Mouse (Mus musculus): ENCODE results near the gene 4930524B15Rik.
"Not testable (repeated sequence)": the region's sequence is repeated elsewhere in the genome, so short reads cannot be mapped to it uniquely, and the experiment has no call there.

Gene 4930524B15Rik

DNA sequence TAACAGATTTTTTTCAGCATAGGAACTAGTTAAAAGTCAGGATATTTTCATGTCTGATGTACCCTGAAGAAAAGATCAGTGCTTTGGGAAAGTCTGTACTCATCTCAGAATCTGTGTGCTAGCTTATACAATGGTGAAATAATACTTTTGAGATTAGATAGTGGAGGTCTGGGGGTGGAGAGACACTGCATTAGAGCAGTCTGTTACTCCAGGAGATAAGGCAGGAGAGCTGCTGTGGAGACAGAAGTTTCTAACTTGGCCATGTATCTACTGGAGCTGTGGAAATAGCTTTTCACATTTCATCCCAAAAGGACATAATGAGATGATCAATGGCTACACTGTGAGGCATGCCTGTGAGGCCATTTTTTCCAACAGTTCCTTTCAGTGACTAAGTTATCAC lies 17.9 kb downstream of the 4930524B15Rik start:
- DNase-seq (ENCODE audit: low read depth, low spot score) = no peak

DNA sequence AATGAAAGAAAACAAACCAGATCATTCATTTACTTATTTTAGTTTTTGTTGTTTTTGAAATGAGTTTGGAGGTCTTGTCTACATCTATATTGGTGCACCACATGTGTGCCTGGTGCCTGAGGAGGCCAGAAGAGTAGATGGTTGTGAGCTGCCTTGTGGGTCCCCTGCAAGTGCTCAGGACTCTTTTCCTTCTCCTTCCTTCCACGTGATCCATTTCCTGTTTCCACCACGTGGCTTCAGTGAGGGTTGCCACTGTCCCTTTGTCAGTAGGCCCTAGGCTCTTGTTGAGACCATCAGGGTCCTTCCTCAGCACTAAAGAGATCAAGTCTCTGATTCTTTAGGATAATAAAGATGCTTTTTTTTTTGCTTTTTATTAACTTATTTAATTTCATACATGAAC lies 19.4 kb downstream of the 4930524B15Rik start:
- no peak for DNase-seq (ENCODE audit: low read depth, low spot score)

DNA sequence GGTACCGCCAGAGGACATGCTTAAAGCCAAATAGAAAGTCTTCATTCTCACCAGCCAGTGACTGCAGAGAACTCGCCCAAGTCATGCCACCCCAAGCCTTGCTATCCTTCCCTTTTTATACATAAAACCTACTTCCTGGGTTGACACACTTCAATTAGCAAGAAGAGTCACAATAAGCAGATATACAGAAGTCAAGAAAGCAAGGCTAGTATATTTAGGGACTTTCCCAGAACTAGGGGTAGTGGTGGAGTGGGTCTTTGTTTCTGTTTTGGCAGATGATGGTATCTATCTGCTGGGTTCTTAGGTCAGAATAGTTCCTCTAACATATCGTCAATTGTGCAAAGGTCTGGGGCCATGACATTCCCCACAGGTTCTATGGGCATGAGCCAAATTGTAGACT lies 27.1 kb downstream of the 4930524B15Rik start:
- DNase-seq (ENCODE audit: low read depth, low spot score) = no peak

DNA sequence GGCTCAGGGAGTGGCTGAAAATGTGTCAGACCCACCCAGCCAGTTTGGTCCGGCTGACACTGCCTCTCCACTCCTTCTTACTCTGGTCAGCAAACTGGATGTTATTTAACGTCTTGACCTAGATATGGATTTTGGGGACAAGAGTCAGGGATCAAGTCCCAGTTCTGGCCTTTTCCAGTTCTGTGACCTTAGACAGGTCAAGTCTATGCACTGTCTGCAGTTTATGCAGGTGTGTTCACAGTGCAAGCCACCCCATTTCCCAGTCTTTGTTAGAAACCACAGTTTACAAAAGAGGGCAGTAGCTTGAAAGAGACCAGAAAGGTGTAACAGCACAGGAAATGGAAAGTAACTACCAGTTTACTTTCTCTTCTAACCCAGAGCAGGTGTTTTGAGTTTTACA lies 34.3 kb downstream of the 4930524B15Rik start:
- no peak for DNase-seq (ENCODE audit: low read depth, low spot score)

DNA sequence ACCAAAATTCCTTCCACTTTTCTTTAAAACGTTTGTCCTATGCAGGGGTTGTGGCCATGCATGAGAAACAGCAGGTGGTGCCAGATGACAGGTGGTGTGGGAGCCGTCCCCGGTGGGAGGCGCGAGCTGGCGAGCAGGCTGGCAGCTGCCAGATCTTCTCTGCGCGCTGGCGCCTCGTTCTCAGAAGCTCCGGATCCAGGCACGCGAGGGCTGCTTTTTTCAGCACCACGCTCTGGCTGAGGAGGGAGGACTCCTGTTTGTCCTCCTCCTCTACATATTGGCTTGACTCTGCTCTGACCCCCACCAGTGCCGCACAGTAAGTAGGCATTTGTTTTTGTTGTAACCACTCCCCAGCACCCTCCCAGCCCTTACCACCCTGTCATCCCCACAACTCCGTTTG lies 34.9 kb downstream of the 4930524B15Rik start, which contains the start of gene Nsg2:
TSS of gene Nsg2 (plus strand) at position 183 of the 400 bp plus-strand sequence.
- no peak for DNase-seq (ENCODE audit: low read depth, low spot score)

DNA sequence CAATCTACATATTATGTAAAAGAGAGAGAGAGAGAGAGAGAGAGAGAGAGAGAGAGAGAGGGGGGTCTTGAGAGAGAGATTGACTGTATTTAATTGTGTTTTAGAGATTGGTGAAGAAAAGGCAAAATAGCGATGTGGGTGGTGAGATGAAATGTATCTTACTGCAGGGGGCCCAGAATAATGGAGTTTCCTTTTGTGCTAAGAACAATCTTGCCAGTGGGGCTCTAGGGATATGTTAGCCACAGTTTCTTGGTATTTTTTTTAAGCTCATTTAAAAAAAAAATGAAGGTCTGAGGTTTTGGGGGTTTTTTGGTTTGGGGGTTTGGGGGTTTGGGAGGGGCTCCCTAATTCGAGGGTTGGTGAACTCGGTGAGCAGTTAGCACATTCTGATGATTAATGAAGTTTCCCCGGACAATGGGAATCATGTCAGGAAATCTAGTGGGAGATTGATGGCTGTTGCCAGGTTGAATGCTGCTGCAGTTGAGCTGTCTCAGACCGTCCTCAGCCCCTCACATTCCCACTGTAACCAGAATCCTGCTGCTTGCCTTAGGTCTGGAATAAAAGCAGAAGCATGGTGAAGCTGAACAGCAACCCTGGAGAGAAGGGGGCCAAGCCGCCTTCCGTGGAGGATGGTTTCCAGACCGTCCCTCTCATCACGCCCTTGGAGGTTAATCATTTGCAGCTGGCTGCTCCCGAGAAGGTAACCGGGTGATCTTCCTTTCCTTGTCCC lies 36.0 kb downstream of the 4930524B15Rik start:
- no peak for DNase-seq (ENCODE audit: low read depth, low spot score)

DNA sequence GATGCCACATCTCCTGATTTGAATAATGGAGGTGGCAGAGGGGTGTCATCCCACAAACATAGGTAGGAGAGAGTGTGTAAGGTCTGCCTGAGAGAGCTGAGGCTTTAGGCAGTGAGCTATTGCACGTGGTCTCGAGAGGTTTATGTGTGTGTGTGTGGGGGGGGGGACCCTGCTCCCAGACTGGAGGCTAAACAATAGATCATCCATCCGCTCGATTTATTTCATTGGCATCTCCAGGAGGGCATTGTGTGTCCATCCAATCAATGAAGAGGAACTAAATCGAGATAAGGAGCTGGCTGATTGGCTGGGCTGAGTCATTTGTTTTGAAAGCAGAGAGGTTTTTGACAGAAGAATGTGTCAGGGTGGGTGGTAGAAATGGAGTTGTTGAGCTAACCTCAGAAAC lies 37.3 kb downstream of the 4930524B15Rik start:
- no peak for DNase-seq (ENCODE audit: low read depth, low spot score)

DNA sequence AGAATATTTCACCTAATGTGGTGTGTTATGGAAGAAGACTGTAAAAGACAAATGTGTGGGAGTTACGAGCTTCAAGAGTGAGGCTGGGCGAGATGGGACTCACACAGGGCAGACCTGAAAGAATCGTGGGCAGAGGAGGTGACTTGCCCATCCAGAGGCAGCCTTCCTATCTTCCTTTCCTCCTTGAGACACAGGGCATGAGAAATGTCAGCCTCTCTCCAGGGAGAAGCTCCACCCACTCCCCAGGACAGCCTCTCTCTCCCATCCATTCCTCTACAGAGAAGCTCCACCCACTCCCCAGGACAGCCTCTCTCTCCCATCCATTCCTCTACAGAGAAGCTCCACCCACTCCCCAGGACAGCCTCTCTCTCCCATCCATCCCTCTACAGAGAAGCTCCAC lies 42.7 kb downstream of the 4930524B15Rik start:
- DNase-seq (ENCODE audit: low read depth, low spot score) = not testable (repeated sequence)

DNA sequence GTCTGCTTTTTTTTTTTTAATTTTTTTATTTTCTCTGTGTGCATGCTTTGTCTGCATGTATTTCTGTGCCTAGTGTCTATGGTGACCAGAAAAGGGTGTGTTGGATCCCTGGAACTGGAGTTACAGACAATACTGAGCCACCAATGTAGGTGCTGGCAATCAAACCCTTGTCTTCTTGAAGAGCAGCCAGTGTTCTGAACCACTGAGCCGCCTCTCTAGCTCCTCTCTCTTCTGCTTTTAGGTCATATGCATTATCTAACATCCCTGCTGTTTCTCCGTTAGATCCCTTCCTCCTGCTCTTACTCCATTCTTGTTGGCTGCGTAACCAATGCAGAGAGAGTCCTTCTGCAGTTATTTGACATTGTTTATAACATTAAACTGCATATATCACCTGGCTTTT lies 43.5 kb downstream of the 4930524B15Rik start:
- DNase-seq (ENCODE audit: low read depth, low spot score) = no peak

DNA sequence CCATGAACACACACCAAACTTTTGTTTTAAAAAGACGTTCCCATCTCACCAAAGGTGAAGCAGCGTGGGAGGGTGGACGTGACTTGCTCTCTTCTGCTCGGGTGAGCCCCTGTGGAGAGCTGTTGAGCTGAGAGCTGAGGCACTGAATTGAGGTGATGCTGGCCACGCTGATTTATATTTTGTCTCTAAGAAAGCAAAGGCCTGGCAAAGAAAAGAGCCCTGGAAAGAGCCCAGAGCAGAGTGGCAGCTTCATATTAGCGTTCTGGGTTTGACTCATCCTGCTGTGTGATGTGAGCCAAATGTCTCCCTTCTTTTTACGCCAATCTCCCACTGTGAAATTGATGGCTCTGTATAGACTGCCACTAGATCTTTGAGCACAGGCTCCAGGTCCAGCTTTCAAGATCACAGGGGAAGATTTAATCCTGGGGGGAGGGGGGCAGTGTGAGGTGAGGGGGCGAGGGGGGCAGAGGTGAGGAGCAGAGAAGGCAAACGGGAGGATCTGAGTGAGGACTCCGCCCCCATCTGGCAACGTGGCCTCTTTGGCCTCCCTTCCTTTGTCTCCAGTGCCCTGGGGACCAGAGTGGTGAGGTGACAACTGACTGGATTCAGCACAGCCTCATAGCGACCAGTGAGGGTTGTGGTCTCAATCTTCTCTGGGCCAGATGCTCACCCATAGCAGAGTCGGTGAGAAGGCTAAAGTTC lies 44.7 kb downstream of the 4930524B15Rik start:
- no peak for DNase-seq (ENCODE audit: low read depth, low spot score)

DNA sequence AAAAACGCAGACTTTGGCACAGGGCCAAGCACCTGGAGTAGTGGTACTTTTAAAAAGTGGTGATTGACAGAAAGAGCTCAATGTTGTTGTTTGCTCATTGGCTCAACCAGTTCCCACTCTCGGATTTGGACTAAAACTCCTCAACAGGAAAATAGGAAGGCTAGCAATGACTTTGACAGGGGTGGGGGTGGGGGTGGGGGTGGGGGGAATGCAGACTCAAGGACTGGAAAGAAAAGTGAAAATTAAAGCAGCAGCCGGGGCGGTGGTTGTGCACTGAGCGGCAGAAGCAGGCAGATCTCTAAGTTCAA lies 45.2 kb downstream of the 4930524B15Rik start:
- DNase-seq (ENCODE audit: low read depth, low spot score) = no peak

DNA sequence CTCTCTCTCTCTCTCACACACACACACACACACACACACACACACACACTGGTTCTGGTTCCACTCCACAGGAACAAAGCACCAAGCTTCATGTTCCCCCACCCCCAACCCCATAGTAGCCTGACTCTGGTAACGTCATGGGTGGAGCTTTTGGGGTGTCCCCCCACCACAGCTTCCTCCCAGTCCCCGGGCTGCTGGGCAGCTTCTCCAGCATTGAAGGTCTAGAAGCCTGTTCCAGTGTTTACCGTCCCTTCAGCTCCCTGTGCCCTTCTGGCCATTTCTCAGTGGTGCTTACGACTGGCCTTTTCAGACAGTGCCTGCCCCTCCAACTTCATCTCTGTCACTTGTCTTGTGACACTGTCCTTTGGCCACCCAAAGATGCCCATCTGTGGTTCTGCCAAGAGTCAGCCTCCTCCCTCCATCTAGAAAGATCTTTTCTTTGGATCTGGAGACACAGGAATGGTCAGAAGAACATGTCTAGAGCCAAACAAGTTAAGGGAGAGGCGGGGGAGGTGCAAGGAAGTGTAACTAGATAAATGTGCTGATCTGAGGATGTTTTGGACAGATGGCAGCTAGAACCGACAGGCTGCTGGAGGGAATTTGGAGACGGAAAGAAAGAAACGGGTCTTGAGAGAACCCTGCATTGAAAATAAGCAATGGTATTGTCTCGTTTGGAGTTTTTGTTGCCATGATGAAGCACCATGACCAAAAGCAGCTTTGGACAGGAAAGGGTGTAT lies 46.6 kb downstream of the 4930524B15Rik start:
- no peak for DNase-seq (ENCODE audit: low read depth, low spot score)

DNA sequence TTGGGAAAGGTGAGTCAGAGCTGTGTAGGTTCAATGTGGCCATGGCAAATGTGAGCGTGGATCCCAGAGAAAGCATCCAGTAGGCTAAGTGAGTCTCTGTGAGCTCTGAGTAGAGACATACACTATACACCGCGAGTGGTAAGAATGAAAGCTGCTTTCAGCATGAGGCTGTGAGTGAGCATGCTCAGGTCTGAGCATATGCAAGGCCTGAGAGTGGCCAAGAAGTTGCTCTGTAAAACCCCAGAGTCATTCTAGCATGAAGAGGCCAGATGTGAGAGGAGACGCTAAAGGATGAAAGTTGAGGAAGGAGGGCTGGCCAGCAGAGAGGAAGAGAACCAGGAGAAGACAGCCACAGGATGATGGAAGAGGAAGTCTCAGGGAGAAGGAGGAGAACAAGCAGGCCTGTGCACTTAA lies 47.6 kb downstream of the 4930524B15Rik start:
- DNase-seq (ENCODE audit: low read depth, low spot score) = no peak

DNA sequence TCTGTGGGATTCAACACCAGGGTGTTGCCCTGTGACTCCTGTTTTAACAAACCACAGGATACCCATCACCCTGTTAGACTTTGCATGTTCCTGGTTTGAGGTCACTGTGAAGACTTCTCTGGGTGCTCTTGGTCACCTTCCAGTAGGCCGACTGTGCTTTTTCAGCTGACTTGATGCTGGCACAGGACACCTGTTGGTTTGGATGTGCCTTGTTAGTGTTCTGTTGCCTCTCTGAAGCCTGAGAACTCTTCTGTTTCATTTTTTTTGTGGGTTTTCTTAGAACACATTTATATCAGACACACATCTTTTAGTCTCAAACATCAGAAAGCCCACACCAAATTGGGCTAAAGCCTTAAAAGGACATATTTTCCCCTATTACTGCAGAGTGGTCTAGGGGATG lies 48.2 kb downstream of the 4930524B15Rik start:
- DNase-seq (ENCODE audit: low read depth, low spot score) = no peak

DNA sequence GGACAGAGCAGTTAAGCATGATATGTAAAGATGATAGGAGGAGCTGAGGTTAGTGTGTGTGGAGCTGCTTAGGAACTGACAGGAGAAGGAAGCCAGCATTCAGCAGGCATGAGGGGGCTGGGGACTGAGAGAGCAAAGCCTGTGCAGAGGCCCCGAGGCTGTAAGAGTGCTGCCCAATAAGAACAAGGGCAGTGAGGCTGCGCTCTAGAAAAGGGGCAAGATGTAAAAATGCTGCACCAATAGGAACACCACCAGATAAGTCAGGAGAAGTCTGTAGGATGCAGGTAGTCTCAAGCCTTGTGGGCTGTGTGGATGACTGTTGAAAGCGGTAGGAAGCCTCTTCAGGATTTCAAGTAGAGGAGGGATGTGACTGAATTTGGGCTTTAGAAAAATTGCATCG lies 52.8 kb downstream of the 4930524B15Rik start:
- DNase-seq (ENCODE audit: low read depth, low spot score) = no peak

DNA sequence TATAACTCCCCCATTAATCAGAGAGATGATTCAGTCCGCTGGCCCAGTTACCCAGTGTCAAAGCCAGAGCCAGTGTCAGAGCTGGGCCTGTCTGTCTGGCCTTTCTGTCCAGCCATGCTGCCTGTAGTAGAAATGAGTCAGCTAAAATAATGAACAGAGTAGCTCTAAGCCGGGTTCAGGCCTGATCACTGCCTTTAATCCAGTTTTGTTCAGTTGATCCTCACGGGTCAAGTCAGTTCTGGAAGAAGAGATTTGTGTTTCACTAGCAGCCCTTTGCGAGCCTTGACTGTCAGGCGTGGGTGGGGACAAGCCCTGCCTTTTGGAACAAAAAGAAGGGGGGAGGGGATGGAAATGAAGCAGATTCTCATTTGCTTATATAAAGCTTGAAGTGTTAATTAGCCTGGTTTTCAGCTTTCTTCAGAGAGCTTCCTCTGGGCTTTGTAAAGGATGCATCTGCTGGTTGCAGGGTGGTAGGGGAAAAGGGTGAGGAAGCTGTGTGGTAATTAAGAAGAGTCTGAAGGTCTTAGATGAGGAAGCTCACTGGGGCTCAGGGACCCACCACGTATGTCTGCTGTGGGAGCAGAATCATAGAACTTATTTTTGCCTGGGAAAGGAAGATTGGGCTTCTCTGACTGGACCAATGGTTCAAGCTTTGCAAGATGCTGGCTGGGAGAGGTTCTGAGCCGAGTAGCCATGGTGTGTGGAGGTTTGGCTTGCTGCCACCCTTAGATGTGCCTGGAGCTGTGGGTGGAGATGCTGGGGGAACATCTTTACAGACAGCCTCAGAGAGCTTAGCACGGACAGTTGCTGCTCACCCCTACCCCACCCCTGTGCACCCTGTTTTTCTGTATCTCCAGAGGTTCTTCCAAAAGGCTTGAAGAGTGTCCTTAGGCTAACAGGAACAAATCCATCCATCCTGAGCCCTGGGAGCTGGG lies 54.9 kb downstream of the 4930524B15Rik start:
- no peak for DNase-seq (ENCODE audit: low read depth, low spot score)

DNA sequence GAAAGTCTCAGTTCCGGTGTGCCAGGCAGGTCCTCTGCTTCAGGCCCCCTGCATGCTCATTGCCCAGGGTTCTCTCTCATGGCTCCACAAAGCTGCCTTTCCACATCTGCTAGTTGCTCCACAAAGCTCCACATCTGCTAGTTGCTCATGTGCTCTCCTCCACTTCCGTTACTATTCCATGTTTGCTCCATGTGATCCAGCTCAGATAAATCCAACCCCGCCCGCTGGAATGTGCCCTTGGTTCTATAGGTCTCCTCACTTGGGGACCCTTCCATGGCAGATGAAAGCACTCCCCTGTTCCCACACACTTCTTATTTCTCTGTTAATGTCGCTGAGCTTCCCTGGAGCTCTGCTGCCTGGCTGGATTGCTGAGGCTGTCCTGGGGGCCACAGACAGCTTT lies 61.2 kb downstream of the 4930524B15Rik start:
- no peak for DNase-seq (ENCODE audit: low read depth, low spot score)

DNA sequence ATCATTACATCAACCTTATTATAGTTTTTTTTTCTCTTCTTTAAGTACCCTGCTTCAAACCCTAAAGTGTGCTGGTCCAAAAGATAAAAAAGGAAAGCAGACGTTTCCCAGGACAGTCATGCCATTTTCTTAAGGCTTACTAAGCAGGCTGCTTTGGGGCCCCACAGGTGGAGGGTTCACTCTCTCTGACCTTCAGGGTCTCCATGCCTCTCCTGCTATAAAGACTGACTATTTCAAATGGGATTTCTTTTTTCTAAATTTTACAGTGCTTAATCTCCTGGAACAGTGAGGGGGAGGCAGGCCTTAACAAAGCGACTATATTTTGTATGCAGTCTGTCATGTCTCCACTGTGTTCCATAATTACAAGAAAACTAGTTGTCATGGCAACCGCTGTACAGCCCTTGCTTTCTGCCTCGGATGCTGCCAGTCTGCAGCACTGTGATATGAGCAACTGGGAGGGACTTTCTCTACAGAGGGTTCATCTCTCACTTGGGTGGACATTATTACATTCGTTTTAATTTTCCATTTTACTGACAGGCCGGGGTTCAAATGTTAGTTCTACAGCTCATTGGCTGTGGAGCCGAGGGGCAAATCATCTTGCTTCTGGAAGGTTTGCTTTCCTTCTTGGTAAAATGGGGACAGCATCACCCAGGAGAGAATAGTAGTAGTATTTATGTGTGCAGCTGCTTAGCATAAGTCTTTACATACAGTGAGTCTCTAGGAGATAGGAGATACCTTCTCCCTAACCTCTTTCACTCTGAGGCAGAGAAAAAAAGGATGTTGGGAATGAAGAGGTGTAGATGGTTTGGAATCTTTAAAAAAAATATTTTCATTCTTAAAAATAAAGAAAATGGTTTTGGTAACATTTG lies 62.3 kb downstream of the 4930524B15Rik start:
- DNase-seq (ENCODE audit: low read depth, low spot score) = no peak

DNA sequence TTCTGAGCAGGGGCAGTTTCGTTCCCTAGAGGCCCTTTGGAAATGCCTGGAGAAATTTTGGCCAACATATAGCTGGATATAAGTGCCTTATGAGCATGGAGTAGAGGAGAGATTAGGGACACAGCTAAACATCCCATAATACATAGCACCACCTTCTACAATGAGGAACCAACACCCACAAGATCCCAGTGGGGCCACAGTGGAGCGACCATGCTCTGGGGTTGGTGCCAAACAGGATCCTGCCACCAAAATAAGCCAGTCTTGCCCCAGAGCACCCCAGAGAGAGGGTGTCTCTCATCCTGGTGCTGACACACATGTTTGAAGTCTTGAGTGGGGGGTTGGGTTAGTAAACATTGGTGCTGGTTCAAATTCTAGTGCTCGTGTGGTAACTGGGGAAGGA lies 63.2 kb downstream of the 4930524B15Rik start:
- no peak for DNase-seq (ENCODE audit: low read depth, low spot score)

All from c-Kit-negative CD71-positive TER-119-positive erythroid progenitor cells, embryonic 14.5 days (primary cell).